Mouse (Mus musculus): ENCODE results near the gene Cenpe. TPM values are rescaled to one million over a fixed set of nuclear protein-coding genes. Genes with fewer than 3 reads are reported as not detected.

The Cenpe gene
- total and polyA plus RNA-seq, 3 experiments = 19.5 to 119 (median 26.4) TPM

DNA sequence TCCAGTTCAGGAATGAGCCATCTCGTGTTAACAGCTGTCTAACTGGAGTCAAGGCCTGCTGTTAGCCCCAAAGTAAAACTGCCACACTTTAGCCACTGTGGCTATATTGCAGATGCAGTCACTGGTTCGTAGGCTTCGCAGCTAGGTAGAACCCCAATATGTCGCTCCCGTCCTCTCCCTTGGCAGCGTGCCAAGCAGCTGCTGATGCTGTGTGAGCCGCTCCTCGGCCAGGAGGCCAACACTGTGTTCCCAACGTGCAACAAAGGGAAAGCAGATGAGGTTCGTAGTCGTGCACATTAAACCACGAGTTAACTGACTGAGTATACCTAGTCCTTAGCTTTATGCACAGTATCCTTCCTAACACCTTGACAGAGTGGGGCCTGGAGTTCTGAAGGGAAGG lies 60.3 kb downstream of the Cenpe start:
- Histone ChIP-seq H3K4me3 (ENCODE audit: control insufficient read depth in 1 of 2, insufficient read depth in 1 of 2, low read depth in 2 of 2, low read length in 2 of 2) (no peak overlapping the region), H3K79me2 (ENCODE audit: control insufficient read depth, insufficient read depth, low read length, poor library complexity) (no peaks in the 10 kb centered on the region), H3K4me1 (ENCODE audit: control insufficient read depth in 1 of 2, insufficient read depth in 2 of 2, low read length in 2 of 2) (no peaks in the 10 kb centered on the region), H3K9me3 (replicated peaks; ENCODE audit: insufficient read depth, low read length) (no peaks in the 10 kb centered on the region), H3K27me3 (ENCODE audit: control insufficient read depth in 1 of 2, insufficient read depth in 2 of 2, low read length in 2 of 2) (no peaks in the 10 kb centered on the region), H3K27ac (ENCODE audit: control insufficient read depth, low read depth, low read length) (no peak overlapping the region), H3K36me3 (ENCODE audit: control insufficient read depth in 1 of 2, insufficient read depth in 2 of 2, low read length in 2 of 2) (peaks cover 0 to 5% of the 10 kb centered on the region in 2 experiments; a peak in 2 of 4 replicates), H3K9ac (ENCODE audit: control insufficient read depth, low read depth, low read length, poor library complexity, severe bottlenecking) (no peak overlapping the region)
- TF ChIP-seq KAT2A (conservative IDR thresholded peaks at IDR 0.05; ENCODE audit: low read depth, low read length) (no peak), SMC3 (IDR thresholded peaks at IDR 0.05; ENCODE audit: low read depth, low read length) (no peak), MYB (IDR thresholded peaks at IDR 0.05; ENCODE audit: low read depth, low read length) (no peak), GABPA (IDR thresholded peaks at IDR 0.05; ENCODE audit: low read depth, low read length) (no peak)
- no peak for DNase-seq (ENCODE audit: low read depth, low spot score)

DNA sequence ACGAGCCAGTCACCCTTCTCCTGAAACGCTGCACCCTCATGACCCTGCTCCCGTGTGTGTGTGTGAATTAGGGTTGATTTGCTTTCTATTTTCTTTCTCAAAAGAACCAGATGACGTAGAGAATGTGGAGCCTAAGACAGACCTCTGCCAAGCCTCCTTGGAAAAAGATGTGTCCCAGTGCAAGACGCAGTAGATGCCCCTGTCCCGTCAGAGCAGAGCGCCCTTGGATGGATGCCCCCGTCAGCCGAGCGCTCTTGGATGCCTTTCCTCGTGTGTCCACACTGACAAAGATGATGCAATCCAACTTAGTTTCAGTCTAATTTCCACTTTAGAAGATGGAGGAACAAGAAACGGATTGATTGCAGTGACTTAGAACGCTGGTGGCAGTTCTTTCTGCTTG lies 60.7 kb downstream of the Cenpe start:
- Histone ChIP-seq H3K4me1 (ENCODE audit: control insufficient read depth in 1 of 2, insufficient read depth in 2 of 2, low read length in 2 of 2) (no peaks in the 10 kb centered on the region), H3K79me2 (ENCODE audit: control insufficient read depth, insufficient read depth, low read length, poor library complexity) (no peaks in the 10 kb centered on the region), H3K9ac (ENCODE audit: control insufficient read depth, low read depth, low read length, poor library complexity, severe bottlenecking) (no peak overlapping the region), H3K4me3 (ENCODE audit: control insufficient read depth in 1 of 2, insufficient read depth in 1 of 2, low read depth in 2 of 2, low read length in 2 of 2) (no peak overlapping the region), H3K36me3 (ENCODE audit: control insufficient read depth in 1 of 2, insufficient read depth in 2 of 2, low read length in 2 of 2) (peaks cover 0 to 3% of the 10 kb centered on the region in 2 experiments; a peak in 2 of 4 replicates), H3K9me3 (replicated peaks; ENCODE audit: insufficient read depth, low read length) (no peaks in the 10 kb centered on the region), H3K27me3 (ENCODE audit: control insufficient read depth in 1 of 2, insufficient read depth in 2 of 2, low read length in 2 of 2) (no peaks in the 10 kb centered on the region), H3K27ac (ENCODE audit: control insufficient read depth, low read depth, low read length) (no peak overlapping the region)
- DNase-seq (ENCODE audit: low read depth, low spot score) = no peak
- no peak for TF ChIP-seq TCF12 (IDR thresholded peaks at IDR 0.05; ENCODE audit: low read depth, low read length)
- no peak for TF ChIP-seq USF1 (IDR thresholded peaks at IDR 0.05; ENCODE audit: low read depth, low read length)
- no peak for TF ChIP-seq MAFK (IDR thresholded peaks at IDR 0.05; ENCODE audit: borderline replicate concordance, low read depth, low read length)
- no peak for TF ChIP-seq CTCF (IDR thresholded peaks at IDR 0.05 in 2 of 3, conservative IDR thresholded peaks at IDR 0.05 in 1 of 3; ENCODE audit: control insufficient read depth in 1 of 3, insufficient read depth in 1 of 3, low read depth in 2 of 3, low read length in 3 of 3, poor library complexity in 1 of 3, severe bottlenecking in 1 of 3)
- TF ChIP-seq UBTF (IDR thresholded peaks at IDR 0.05; ENCODE audit: borderline replicate concordance, insufficient read depth, low read depth, low read length) = no peak
- no peak for TF ChIP-seq KAT2A (conservative IDR thresholded peaks at IDR 0.05; ENCODE audit: low read depth, low read length)
- TF ChIP-seq TBP (IDR thresholded peaks at IDR 0.05; ENCODE audit: low read depth, low read length) = no peak
- TF ChIP-seq ZKSCAN1 (IDR thresholded peaks at IDR 0.05; ENCODE audit: low read depth, low read length) = no peak

DNA sequence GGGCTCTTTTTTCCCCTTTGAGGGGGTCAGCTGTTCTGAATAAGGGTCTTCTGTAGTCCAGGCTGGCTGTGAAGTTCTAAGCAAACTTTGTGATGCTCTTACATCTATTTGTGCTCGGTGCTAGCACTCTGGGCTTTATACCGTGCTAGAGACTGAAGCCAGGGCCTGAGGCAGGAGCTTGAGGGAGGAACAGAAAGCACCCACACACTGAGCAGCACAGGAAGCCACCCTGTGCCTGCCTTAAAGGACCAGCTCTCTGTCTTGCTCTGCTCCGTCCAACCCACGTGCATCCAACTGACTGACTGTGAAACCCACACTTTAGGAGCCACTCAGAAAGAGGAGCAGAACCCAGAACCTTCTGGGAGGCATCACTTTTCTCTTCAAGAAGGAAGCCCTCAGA lies 67.8 kb downstream of the Cenpe start:
- Histone ChIP-seq H3K79me2 (ENCODE audit: control insufficient read depth, insufficient read depth, low read length, poor library complexity) (no peaks in the 10 kb centered on the region), H3K27me3 (ENCODE audit: control insufficient read depth in 1 of 2, insufficient read depth in 2 of 2, low read length in 2 of 2) (no peaks in the 10 kb centered on the region), H3K4me1 (ENCODE audit: control insufficient read depth in 1 of 2, insufficient read depth in 2 of 2, low read length in 2 of 2) (no peaks in the 10 kb centered on the region), H3K4me3 (ENCODE audit: control insufficient read depth in 1 of 2, insufficient read depth in 1 of 2, low read depth in 2 of 2, low read length in 2 of 2) (no peak overlapping the region), H3K27ac (ENCODE audit: control insufficient read depth, low read depth, low read length) (no peak overlapping the region), H3K9me3 (replicated peaks; ENCODE audit: insufficient read depth, low read length) (no peaks in the 10 kb centered on the region), H3K9ac (ENCODE audit: control insufficient read depth, low read depth, low read length, poor library complexity, severe bottlenecking) (no peak overlapping the region), H3K36me3 (ENCODE audit: control insufficient read depth in 1 of 2, insufficient read depth in 2 of 2, low read length in 2 of 2) (no peaks in the 10 kb centered on the region)
- no peak for DNase-seq (ENCODE audit: low read depth, low spot score)
- no peak for TF ChIP-seq MYB (IDR thresholded peaks at IDR 0.05; ENCODE audit: low read depth, low read length)
- no peak for TF ChIP-seq ETS1 (IDR thresholded peaks at IDR 0.05; ENCODE audit: low read depth, low read length)
- TF ChIP-seq RAD21 (IDR thresholded peaks at IDR 0.05; ENCODE audit: low read depth, low read length) = no peak
- no peak for TF ChIP-seq KAT2A (conservative IDR thresholded peaks at IDR 0.05; ENCODE audit: low read depth, low read length)
- TF ChIP-seq GATA1 (IDR thresholded peaks at IDR 0.05; ENCODE audit: low read depth, low read length) = no peak
- TF ChIP-seq POLR2AphosphoS5 (IDR thresholded peaks at IDR 0.05; ENCODE audit: borderline replicate concordance, low read depth, low read length) = no peak
- TF ChIP-seq SIN3A (IDR thresholded peaks at IDR 0.05; ENCODE audit: low read length) = no peak
- no peak for TF ChIP-seq RCOR1 (IDR thresholded peaks at IDR 0.05; ENCODE audit: low read depth, low read length)
